Mouse (Mus musculus) neural tube, embryonic 11.5 days (tissue): Measurements from ENCODE around the gene Gria2. TPM values are rescaled to one million over a fixed set of nuclear protein-coding genes. Genes with fewer than 3 reads are reported as not detected.
A peak's percentile ranks its signal among the peaks of the same experiment; 100 is the strongest.

Source experiments
- ATAC-seq: fragments of 200-750 bp; cut with Nextera tagmentation; 2 replicates; pipeline ENCODE4 v1.8.0; 2017; ENCODE audit warnings: moderate number of reproducible peaks, mild to moderate bottlenecking, moderate TSS enrichment, moderate library complexity; ENCODE audit not compliant: insufficient read depth, low FRiP score, low TSS enrichment
- DNase-seq: peaks from one replicate; pipeline ENCODE4 v3.0.0-alpha.2; 2015; ENCODE audit warnings: low spot score
- H3K27ac ChIP-seq: fragments of 300-500 bp; sonication (generic); 2 replicates; pipeline ENCODE4 v1.5.1; 2014; ENCODE audit warnings: low read depth, mild to moderate bottlenecking, low read length
- H3K27me3 ChIP-seq: fragments of 300-500 bp; sonication (generic); 2 replicates; pipeline ENCODE4 v1.6.1; 2014; ENCODE audit warnings: mild to moderate bottlenecking, low read length, mixed read lengths; ENCODE audit not compliant: control insufficient read depth, insufficient read depth
- H3K36me3 ChIP-seq: fragments of 300-500 bp; sonication (generic); 2 replicates; pipeline ENCODE4 v1.6.1; 2014; ENCODE audit warnings: mild to moderate bottlenecking, low read length, moderate library complexity, mixed read lengths; ENCODE audit not compliant: control insufficient read depth, insufficient read depth
- H3K4me1 ChIP-seq: fragments of 300-500 bp; sonication (generic); 2 replicates; pipeline ENCODE4 v1.6.1; 2014; ENCODE audit warnings: low read length, mixed read lengths; ENCODE audit not compliant: control insufficient read depth, insufficient read depth
- H3K4me2 ChIP-seq: fragments of 300-500 bp; sonication (generic); 2 replicates; pipeline ENCODE4 v1.6.1; 2014; ENCODE audit warnings: low read depth, mild to moderate bottlenecking, moderate library complexity
- H3K4me3 ChIP-seq: fragments of 300-500 bp; sonication (generic); 2 replicates; pipeline ENCODE4 v1.5.1; 2014; ENCODE audit warnings: low read depth, low read length
- H3K9ac ChIP-seq: fragments of 300-500 bp; sonication (generic); 2 replicates; pipeline ENCODE4 v1.6.1; 2014; ENCODE audit warnings: mild to moderate bottlenecking, low read length
- H3K9me3 ChIP-seq: fragments of 300-500 bp; sonication (generic); 2 replicates; pipeline ENCODE4 v1.6.1; 2016; ENCODE audit warnings: low read length; ENCODE audit not compliant: control insufficient read depth
- WGBS: fragments of 180-500 bp; shearing (Covaris S2); extraction: QIAGEN DNeasy Blood & Tissue Kit; methylation state at CpG from one replicate; pipeline ENCODE4 v1.1.7; 2014; 5-methylcytosine and 5-hydroxymethylcytosine counted together
- polyA plus RNA-seq: library from polyadenylated mRNA; unstranded; fragments of >200 nt; fragmentation: Nextera tagmentation; extraction: Ambion mirVana; gene quantifications from 2 replicates; pipeline ENCODE4 v1.2.1, GENCODE M21; 2014

Gria2 gene
- polyA plus RNA-seq, 1 experiment from 2014 or later: 19.1 TPM

- no peak overlapping the region for H3K9ac ChIP-seq
- no peaks in the 10 kb centered on the region for H3K27me3 ChIP-seq
- no peaks in the 10 kb centered on the region for H3K36me3 ChIP-seq
- H3K27ac ChIP-seq: no peak overlapping the region
- no peaks in the 10 kb centered on the region for H3K9me3 ChIP-seq
- no peak for ATAC-seq
- no peak overlapping the region for H3K4me3 ChIP-seq
- no peak overlapping the region for H3K4me2 ChIP-seq
- DNase-seq: no peak
- WGBS: 95% methylated on average over 2 of the region's 2 CpGs
- H3K4me1 ChIP-seq: peaks cover 2% of the 10 kb centered on the region; the same call in 1 of the 2 replicates
Observed at GRCm38 (mm10) chr3:80795284-80795683, 7.4 kb downstream of the Gria2 start.

GRCm38 (mm10) chr3:80787116-80787744 lies 15.4 kb downstream of the Gria2 start:
- H3K9me3 ChIP-seq: no peaks in the 10 kb centered on the region
- H3K4me3 ChIP-seq: no peak overlapping the region
- H3K27me3 ChIP-seq: no peaks in the 10 kb centered on the region
- no peak for ATAC-seq
- H3K4me1 ChIP-seq: no peaks in the 10 kb centered on the region
- no peak for DNase-seq
- H3K27ac ChIP-seq: no peak overlapping the region
- no peak overlapping the region for H3K9ac ChIP-seq
- H3K4me2 ChIP-seq: no peak overlapping the region
- H3K36me3 ChIP-seq: no peaks in the 10 kb centered on the region
- WGBS: 90% methylated on average over 3 of the region's 3 CpGs

GRCm38 (mm10) chr3:80781144-80781530 lies 21.5 kb downstream of the Gria2 start:
- ATAC-seq (no peak), DNase-seq (no peak)
- no peak overlapping the region for H3K9ac ChIP-seq
- no peaks in the 10 kb centered on the region for H3K9me3 ChIP-seq
- no peak overlapping the region for H3K4me2 ChIP-seq
- no peaks in the 10 kb centered on the region for H3K36me3 ChIP-seq
- H3K27me3 ChIP-seq: no peaks in the 10 kb centered on the region
- H3K4me3 ChIP-seq: no peak overlapping the region
- no peak overlapping the region for H3K27ac ChIP-seq
- no peaks in the 10 kb centered on the region for H3K4me1 ChIP-seq

GRCm38 (mm10) chr3:80780383-80781143 lies 22.1 kb downstream of the Gria2 start:
- Histone ChIP-seq H3K4me1 (no peaks in the 10 kb centered on the region), H3K9me3 (no peaks in the 10 kb centered on the region), H3K4me3 (no peak overlapping the region), H3K27me3 (no peaks in the 10 kb centered on the region), H3K36me3 (no peaks in the 10 kb centered on the region), H3K27ac (no peak overlapping the region), H3K9ac (no peak overlapping the region), H3K4me2 (no peak overlapping the region)
- ATAC-seq (no peak), DNase-seq (no peak)
- WGBS: 89% methylated on average over 4 of the region's 4 CpGs

GRCm38 (mm10) chr3:80776628-80777027 lies 26.0 kb downstream of the Gria2 start:
- no peaks in the 10 kb centered on the region for H3K9me3 ChIP-seq
- no peak overlapping the region for H3K9ac ChIP-seq
- 69% methylated on average over 2 of the region's 2 CpGs for WGBS
- no peaks in the 10 kb centered on the region for H3K36me3 ChIP-seq
- H3K4me2 ChIP-seq: no peak overlapping the region
- no peak overlapping the region for H3K4me3 ChIP-seq
- H3K4me1 ChIP-seq: no peaks in the 10 kb centered on the region
- no peaks in the 10 kb centered on the region for H3K27me3 ChIP-seq
- DNase-seq (no peak), ATAC-seq (no peak)
- H3K27ac ChIP-seq: no peak overlapping the region

GRCm38 (mm10) chr3:80775971-80776370 lies 26.7 kb downstream of the Gria2 start:
- no peak overlapping the region for H3K27ac ChIP-seq
- H3K4me3 ChIP-seq: no peak overlapping the region
- no peaks in the 10 kb centered on the region for H3K36me3 ChIP-seq
- H3K4me2 ChIP-seq: no peak overlapping the region
- DNase-seq (no peak), ATAC-seq (no peak)
- no peaks in the 10 kb centered on the region for H3K4me1 ChIP-seq
- no peaks in the 10 kb centered on the region for H3K9me3 ChIP-seq
- WGBS: 94% methylated on average over 4 of the region's 4 CpGs
- H3K27me3 ChIP-seq: no peaks in the 10 kb centered on the region
- H3K9ac ChIP-seq: no peak overlapping the region

GRCm38 (mm10) chr3:80774005-80774764 lies 28.4 kb downstream of the Gria2 start:
- Histone ChIP-seq H3K9me3 (no peaks in the 10 kb centered on the region), H3K4me2 (no peak overlapping the region), H3K4me3 (no peak overlapping the region), H3K4me1 (no peaks in the 10 kb centered on the region), H3K27ac (no peak overlapping the region), H3K36me3 (no peaks in the 10 kb centered on the region), H3K9ac (no peak overlapping the region), H3K27me3 (no peaks in the 10 kb centered on the region)
- peak; percentile 27; the same call in 1 of the 2 replicates for ATAC-seq
- 70% methylated on average over 4 of the region's 4 CpGs for WGBS
- DNase-seq: no peak

- H3K9ac ChIP-seq: no peak overlapping the region
- H3K4me2 ChIP-seq: no peak overlapping the region
- no peak overlapping the region for H3K27ac ChIP-seq
- H3K4me1 ChIP-seq: no peaks in the 10 kb centered on the region
- ATAC-seq: no peak
- H3K36me3 ChIP-seq: no peaks in the 10 kb centered on the region
- H3K27me3 ChIP-seq: no peaks in the 10 kb centered on the region
- no peaks in the 10 kb centered on the region for H3K9me3 ChIP-seq
- no peak overlapping the region for H3K4me3 ChIP-seq
- 86% methylated on average over 4 of the region's 4 CpGs for WGBS
- no peak for DNase-seq
Observed at GRCm38 (mm10) chr3:80773232-80773631, 29.4 kb downstream of the Gria2 start.
